Mouse (Mus musculus): ENCODE results near the gene Aig1.

The Aig1 gene

GRCm38 (mm10) chr10:13775411-13775810 is 93.4 kb downstream of the Aig1 start:
- DNase-seq (ENCODE audit: low read depth) = no peak

GRCm38 (mm10) chr10:13774910-13775309 is 93.9 kb downstream of the Aig1 start:
- no peak for DNase-seq (ENCODE audit: low read depth)

GRCm38 (mm10) chr10:13770720-13771119 is 98.1 kb downstream of the Aig1 start:
- DNase-seq (ENCODE audit: low read depth) = no peak

GRCm38 (mm10) chr10:13769789-13770188 is 99.0 kb downstream of the Aig1 start:
- DNase-seq (ENCODE audit: low read depth) = no peak

GRCm38 (mm10) chr10:13768866-13769265 is 99.9 kb downstream of the Aig1 start:
- no peak for DNase-seq (ENCODE audit: low read depth)

GRCm38 (mm10) chr10:13767076-13767475 is 101.7 kb downstream of the Aig1 start:
- DNase-seq (ENCODE audit: low read depth) = no peak

GRCm38 (mm10) chr10:13763151-13763550 is 105.6 kb downstream of the Aig1 start:
- no peak for DNase-seq (ENCODE audit: low read depth)

- DNase-seq (ENCODE audit: low read depth) = no peak
Measured at GRCm38 (mm10) chr10:13754712-13755111, 114.1 kb downstream of the Aig1 start.

- DNase-seq (ENCODE audit: low read depth) = no peak
Measured at GRCm38 (mm10) chr10:13753777-13754176, 115.0 kb downstream of the Aig1 start.

- DNase-seq (ENCODE audit: low read depth) = no peak
Measured at GRCm38 (mm10) chr10:13739494-13740140, 129.2 kb downstream of the Aig1 start.

- DNase-seq (ENCODE audit: low read depth) = no peak
Measured at GRCm38 (mm10) chr10:13730039-13730748, 138.6 kb downstream of the Aig1 start.

GRCm38 (mm10) chr10:13727676-13728075 is 141.1 kb downstream of the Aig1 start:
- no peak for DNase-seq (ENCODE audit: low read depth)

GRCm38 (mm10) chr10:13726206-13726605 is 142.6 kb downstream of the Aig1 start:
- DNase-seq (ENCODE audit: low read depth) = no peak

- no peak for DNase-seq (ENCODE audit: low read depth)
Measured at GRCm38 (mm10) chr10:13725276-13725675, 143.5 kb downstream of the Aig1 start.

- DNase-seq (ENCODE audit: low read depth) = no peak
Measured at GRCm38 (mm10) chr10:13716132-13716531, 152.6 kb downstream of the Aig1 start.

- DNase-seq (ENCODE audit: low read depth) = no peak
Measured at GRCm38 (mm10) chr10:13715584-13715983, 153.2 kb downstream of the Aig1 start.

GRCm38 (mm10) chr10:13714920-13715293 is 153.9 kb downstream of the Aig1 start:
- no peak for DNase-seq (ENCODE audit: low read depth)

GRCm38 (mm10) chr10:13714199-13714919 is 154.4 kb downstream of the Aig1 start:
- no peak for DNase-seq (ENCODE audit: low read depth)

GRCm38 (mm10) chr10:13713711-13714110 is 155.1 kb downstream of the Aig1 start:
- DNase-seq (ENCODE audit: low read depth) = no peak

GRCm38 (mm10) chr10:13713116-13713515 is 155.7 kb downstream of the Aig1 start:
- DNase-seq (ENCODE audit: low read depth) = no peak

- no peak for DNase-seq (ENCODE audit: low read depth)
Measured at GRCm38 (mm10) chr10:13711281-13711829, 157.4 kb downstream of the Aig1 start.

GRCm38 (mm10) chr10:13705771-13706170 is 163.0 kb downstream of the Aig1 start:
- DNase-seq (ENCODE audit: low read depth) = no peak

GRCm38 (mm10) chr10:13702688-13703087 is 166.1 kb downstream of the Aig1 start:
- DNase-seq (ENCODE audit: low read depth) = no peak

Data from naive thymus-derived CD4-positive, alpha-beta T cell, adult 2 months (primary cell).